ENCODE assay signal across 10 mouse cellular contexts in the genomic region with DNA sequence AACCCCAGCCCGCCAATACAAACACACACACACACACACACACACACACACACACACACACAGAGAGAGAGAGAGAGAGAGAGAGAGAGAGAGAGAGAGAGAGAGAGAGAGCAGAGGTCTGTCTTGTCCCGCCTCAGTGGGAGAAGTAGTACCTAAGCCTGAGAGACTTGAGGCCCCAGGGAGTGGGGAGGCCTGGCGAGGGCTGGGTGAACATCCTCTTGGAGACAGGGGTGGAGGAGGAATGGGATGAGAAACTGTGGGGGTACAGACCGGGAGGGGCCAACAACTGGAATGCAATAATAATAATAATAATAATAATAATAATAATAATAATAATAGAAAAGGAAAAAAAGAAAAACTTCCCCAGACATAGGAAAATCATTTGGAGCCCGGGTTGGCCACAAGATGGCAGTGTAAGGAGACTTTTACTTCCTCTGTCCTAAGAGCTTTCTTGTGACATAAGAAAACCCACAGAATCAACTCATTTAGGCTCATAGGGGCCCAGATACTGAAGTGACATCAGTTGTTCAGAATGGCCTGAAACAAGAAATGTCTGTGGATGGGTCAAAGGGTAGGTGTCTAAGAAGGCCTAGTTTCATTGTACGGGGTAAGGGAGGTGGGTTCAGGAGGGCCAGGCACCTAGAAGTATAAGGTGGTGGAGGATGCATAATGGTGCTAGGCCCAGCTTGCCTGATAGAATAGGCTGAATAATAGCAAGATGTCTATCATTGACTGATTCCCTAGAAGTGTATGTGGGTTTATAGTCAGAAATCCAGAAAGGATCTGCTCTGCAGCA. TPM values are rescaled to one million over a fixed set of nuclear protein-coding genes. Genes with fewer than 3 reads are reported as not detected.
DNase-seq lines count a peak whose midpoint lies in the region; ATAC-seq lines count a peak whose summit lies in the region.
"Had no signal": no experiment of that assay in that cellular context is flagged by ENCODE, and none has a peak within 500 bp of the region (broad histone marks: within the 10 kb centered on the region; RNA-seq: fewer than 3 reads in every experiment).

No protein-coding gene starts in this region.

- peak; percentile 62 for DNase-seq in brain, adult 2 months (ENCODE audit: low read depth, low spot score)
- DNase-seq in hindbrain, embryonic 14.5 days (ENCODE audit: low spot score), result peak; percentile 72
- DNase-seq in gastrocnemius, adult 18-20 months (ENCODE audit: low spot score), result no peak

- H3K27ac ChIP-seq in forebrain, embryonic 12.5 days, result no peak overlapping the region
- H3K27ac ChIP-seq in forebrain, embryonic 16.5 days (ENCODE audit: low read length), result no peak overlapping the region
- no peak overlapping the region for H3K27ac ChIP-seq in neural tube, embryonic 12.5 days
- no peak overlapping the region for H3K27ac ChIP-seq in neural tube, embryonic 15.5 days (replicated peaks)
- no peak overlapping the region for H3K27ac ChIP-seq in hindbrain, embryonic 14.5 days

- 0 out of 2 replicates have a peak, but pooled peaks have one; percentile 36 for ATAC-seq in forebrain, embryonic 12.5 days (ENCODE audit: low FRiP score)
- ATAC-seq in forebrain, embryonic 16.5 days, result no peak
- peak; percentile 41; the same call in 1 of the 2 replicates for ATAC-seq in neural tube, embryonic 12.5 days (ENCODE audit: low FRiP score, low read depth)
- no peak for ATAC-seq in neural tube, embryonic 15.5 days (ENCODE audit: low FRiP score)
- ATAC-seq in hindbrain, embryonic 14.5 days (ENCODE audit: low FRiP score), result no peak; the same call in 1 of the 2 replicates
- peak; percentile 67 for ATAC-seq in megakaryocyte, adult 5-6 weeks (ENCODE audit: poor library complexity, severe bottlenecking)

- no peaks in the 10 kb centered on the region for H3K9me3 ChIP-seq in forebrain, embryonic 12.5 days
- H3K9me3 ChIP-seq in forebrain, embryonic 16.5 days (ENCODE audit: control insufficient read depth, low read length), result no peaks in the 10 kb centered on the region
- no peaks in the 10 kb centered on the region for H3K9me3 ChIP-seq in neural tube, embryonic 12.5 days
- no peaks in the 10 kb centered on the region for H3K9me3 ChIP-seq in neural tube, embryonic 15.5 days (replicated peaks)
- no peaks in the 10 kb centered on the region for H3K9me3 ChIP-seq in hindbrain, embryonic 14.5 days (ENCODE audit: control insufficient read depth, low read length)

- no peak overlapping the region for H3K9ac ChIP-seq in forebrain, embryonic 12.5 days
- H3K9ac ChIP-seq in forebrain, embryonic 16.5 days (replicated peaks; ENCODE audit: low read depth, low read length), result no peak overlapping the region
- H3K9ac ChIP-seq in neural tube, embryonic 12.5 days, result no peak overlapping the region
- H3K9ac ChIP-seq in neural tube, embryonic 15.5 days (replicated peaks), result no peak overlapping the region
- no peak overlapping the region for H3K9ac ChIP-seq in hindbrain, embryonic 14.5 days

- no peak overlapping the region for H3K4me3 ChIP-seq in forebrain, embryonic 12.5 days (replicated peaks)
- no peak overlapping the region for H3K4me3 ChIP-seq in forebrain, embryonic 16.5 days (replicated peaks; ENCODE audit: low read length)
- H3K4me3 ChIP-seq in neural tube, embryonic 12.5 days, result no peak overlapping the region
- no peak overlapping the region for H3K4me3 ChIP-seq in neural tube, embryonic 15.5 days (replicated peaks)
- no peak overlapping the region for H3K4me3 ChIP-seq in hindbrain, embryonic 14.5 days (replicated peaks; ENCODE audit: low read length)
- H3K4me3 ChIP-seq: megakaryocyte, embryonic 14.5 days had no signal

- H3K27me3 ChIP-seq in forebrain, embryonic 12.5 days, result no peaks in the 10 kb centered on the region; the same call in 1 of the 2 replicates
- no peaks in the 10 kb centered on the region for H3K27me3 ChIP-seq in forebrain, embryonic 16.5 days (replicated peaks; ENCODE audit: control insufficient read depth, insufficient read depth, low read length)
- H3K27me3 ChIP-seq in neural tube, embryonic 12.5 days (replicated peaks), result no peaks in the 10 kb centered on the region
- H3K27me3 ChIP-seq in neural tube, embryonic 15.5 days (replicated peaks), result no peaks in the 10 kb centered on the region
- H3K27me3 ChIP-seq in hindbrain, embryonic 14.5 days (ENCODE audit: control insufficient read depth, insufficient read depth, low read length), result no peaks in the 10 kb centered on the region

- no peaks in the 10 kb centered on the region for H3K4me1 ChIP-seq in forebrain, embryonic 12.5 days
- no peaks in the 10 kb centered on the region for H3K4me1 ChIP-seq in forebrain, embryonic 16.5 days (replicated peaks; ENCODE audit: control insufficient read depth, insufficient read depth, low read length)
- no peaks in the 10 kb centered on the region for H3K4me1 ChIP-seq in neural tube, embryonic 12.5 days
- H3K4me1 ChIP-seq in neural tube, embryonic 15.5 days, result no peaks in the 10 kb centered on the region
- H3K4me1 ChIP-seq in hindbrain, embryonic 14.5 days (replicated peaks; ENCODE audit: control insufficient read depth, insufficient read depth, low read length), result no peaks in the 10 kb centered on the region

- no peak overlapping the region for H3K4me2 ChIP-seq in forebrain, embryonic 12.5 days
- no peak overlapping the region for H3K4me2 ChIP-seq in forebrain, embryonic 16.5 days (ENCODE audit: low read length)
- no peak overlapping the region for H3K4me2 ChIP-seq in neural tube, embryonic 12.5 days (replicated peaks)
- H3K4me2 ChIP-seq in neural tube, embryonic 15.5 days, result no peak overlapping the region
- H3K4me2 ChIP-seq in hindbrain, embryonic 14.5 days (replicated peaks), result no peak overlapping the region

- no peaks in the 10 kb centered on the region for H3K36me3 ChIP-seq in forebrain, embryonic 12.5 days (replicated peaks)
- no peaks in the 10 kb centered on the region for H3K36me3 ChIP-seq in forebrain, embryonic 16.5 days (ENCODE audit: control insufficient read depth, insufficient read depth)
- H3K36me3 ChIP-seq in neural tube, embryonic 12.5 days, result no peaks in the 10 kb centered on the region
- H3K36me3 ChIP-seq in neural tube, embryonic 15.5 days, result no peaks in the 10 kb centered on the region
- no peaks in the 10 kb centered on the region for H3K36me3 ChIP-seq in hindbrain, embryonic 14.5 days (replicated peaks; ENCODE audit: control insufficient read depth, insufficient read depth)

- WGBS in forebrain, embryonic 12.5 days, result 43% methylated on average over 5 of the region's 6 CpGs
- 50% methylated on average over 5 of the region's 6 CpGs for WGBS in forebrain, embryonic 16.5 days
- 46% methylated on average over 5 of the region's 6 CpGs for WGBS in neural tube, embryonic 12.5 days
- WGBS in neural tube, embryonic 15.5 days, result 54% methylated on average over 6 of the region's 6 CpGs
- 58% methylated on average over 6 of the region's 6 CpGs for WGBS in hindbrain, embryonic 14.5 days

RNA-seq across cellular contexts. Expression of a gene that starts 8.9 kb away (rescaled TPM):
- polyA plus RNA-seq in forebrain, embryonic 12.5 days (2016; fragmentation: Nextera tagmentation; extraction: Ambion mirVana), result 4.7 and 6.5 TPM in 2 replicates
- 5.4 and 7.1 TPM in 2 replicates for polyA plus RNA-seq in forebrain, embryonic 16.5 days (2015; fragmentation: Nextera tagmentation; extraction: Ambion mirVana)
- polyA plus RNA-seq in neural tube, embryonic 12.5 days (2016; fragmentation: Nextera tagmentation; extraction: Ambion mirVana), result 7.5 and 7.6 TPM in 2 replicates
- 9.0 and 26.8 TPM in 2 replicates for polyA plus RNA-seq in neural tube, embryonic 15.5 days (2015; fragmentation: Nextera tagmentation; extraction: Ambion mirVana)
- 9.6 and 10.5 TPM in 2 replicates for polyA plus RNA-seq in hindbrain, embryonic 14.5 days (2014; fragmentation: Nextera tagmentation; extraction: Ambion mirVana)
- 2.8 and 3.1 TPM in 2 replicates for total RNA-seq in megakaryocyte, adult 5-6 weeks (2015)
- total RNA-seq in megakaryocyte, adult 5-6 weeks (2017), result 4.1 and 4.6 TPM in 2 replicates
- 1 to 10 TPM; 1.5 to 1.6 TPM for total RNA-seq in gastrocnemius, adult 18-20 months (2021)

RNA-seq across cellular contexts. Expression of a gene that starts 49.3 kb away (rescaled TPM):
- polyA plus RNA-seq in forebrain, embryonic 12.5 days (2016; fragmentation: Nextera tagmentation; extraction: Ambion mirVana), result 0.17 and 0.22 TPM in 2 replicates
- 0.21 and 0.23 TPM in 2 replicates for polyA plus RNA-seq in forebrain, embryonic 16.5 days (2015; fragmentation: Nextera tagmentation; extraction: Ambion mirVana)
- polyA plus RNA-seq in neural tube, embryonic 12.5 days (2016; fragmentation: Nextera tagmentation; extraction: Ambion mirVana), result 0.09 and 0.19 TPM in 2 replicates
- polyA plus RNA-seq in neural tube, embryonic 15.5 days (2015; fragmentation: Nextera tagmentation; extraction: Ambion mirVana), result 0.28 and 0.50 TPM in 2 replicates
- 0.10 and 0.28 TPM in 2 replicates for polyA plus RNA-seq in hindbrain, embryonic 14.5 days (2014; fragmentation: Nextera tagmentation; extraction: Ambion mirVana)
- total RNA-seq in megakaryocyte, adult 5-6 weeks (2015), result not detected in 2 replicates
- total RNA-seq in megakaryocyte, adult 5-6 weeks (2017), result not detected in 2 replicates
- not detected for total RNA-seq in gastrocnemius, adult 18-20 months (2021)
- total RNA-seq: heart, adult 18-20 months had no signal

Comparison
In these comparisons a context has a peak if more than half of its experiments do, and no peak if none do; other contexts are left out.
1. ATAC-seq: peak in forebrain, embryonic 12.5 days (single experiment), neural tube, embryonic 12.5 days (single experiment) and megakaryocyte, adult 5-6 weeks (single experiment); none in forebrain, embryonic 16.5 days (single experiment), neural tube, embryonic 15.5 days (single experiment) and hindbrain, embryonic 14.5 days (single experiment).